Mouse (Mus musculus): ENCODE data around the gene BC067074.
A peak's percentile ranks its signal among the peaks of the same experiment; 100 is the strongest.
"Not testable (repeated sequence)": the region's sequence is repeated elsewhere in the genome, so short reads cannot be mapped to it uniquely, and the experiment has no call there.

BC067074 gene

DNA sequence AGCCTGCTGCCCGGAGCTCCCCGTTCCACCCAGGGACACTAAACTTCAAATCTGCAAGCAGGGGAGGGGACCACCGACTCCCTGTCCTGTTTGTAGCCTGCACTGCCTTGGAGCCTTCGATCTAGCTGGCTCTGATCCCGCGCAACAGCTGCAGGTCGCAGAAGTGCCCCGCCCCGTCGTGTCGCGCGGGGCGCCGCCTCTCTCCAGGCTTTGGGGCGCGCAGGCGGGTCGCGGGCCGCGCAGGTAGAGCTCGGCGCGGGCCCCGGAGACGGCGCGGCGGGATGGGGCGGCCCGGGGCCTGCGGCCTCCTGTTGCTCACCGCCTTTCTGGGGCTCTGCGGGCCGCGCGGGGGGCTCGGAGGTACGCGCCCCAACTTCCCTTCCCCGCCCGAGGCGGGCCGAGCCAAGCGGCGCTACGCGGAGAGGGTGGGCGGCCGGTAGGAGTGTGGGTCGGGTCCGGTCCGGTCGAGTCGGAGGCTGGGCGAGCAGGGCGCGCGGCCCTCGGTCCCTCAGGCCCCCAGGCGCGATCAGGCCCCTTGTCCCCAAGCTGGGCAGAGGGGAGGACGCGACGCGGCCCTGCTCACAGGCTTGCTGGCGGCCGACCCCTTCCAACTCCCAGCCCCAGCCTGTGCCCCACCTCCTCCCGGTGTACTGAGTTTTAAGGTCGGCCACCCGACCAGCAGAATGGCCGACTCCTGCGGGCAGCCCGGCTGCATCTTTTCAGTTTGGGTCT, at the start of gene BC067074:
TSS of gene BC067074 (plus strand) at position 185 of the 732 bp plus-strand sequence.
- no peak for DNase-seq (ENCODE audit: extremely low spot score, low read depth, low spot score)

GRCm38 (mm10) chr13:113245025-113245424, 47.9 kb upstream of the BC067074 start:
- DNase-seq (ENCODE audit: extremely low spot score, low read depth, low spot score), result no peak

DNA sequence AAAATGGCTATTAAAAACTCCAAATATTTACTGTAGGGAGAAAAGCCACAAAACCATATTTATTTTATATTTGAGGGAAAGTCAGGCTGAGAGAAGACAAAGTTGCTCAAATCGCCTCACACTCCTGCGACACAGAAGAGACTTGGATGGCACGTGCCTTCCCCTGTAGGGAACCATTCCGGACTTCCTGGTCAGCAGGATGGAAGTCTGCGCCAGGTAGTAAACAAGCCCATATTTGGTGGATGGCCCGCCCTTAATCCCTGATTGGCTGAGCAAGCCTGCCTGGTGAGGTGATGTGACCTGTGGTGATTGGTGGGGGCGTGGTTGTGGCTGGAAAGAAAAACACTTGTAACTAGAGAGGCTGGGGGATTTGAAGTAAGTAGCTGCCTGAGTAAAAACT, 40.4 kb upstream of the BC067074 start:
- DNase-seq (ENCODE audit: extremely low spot score, low read depth, low spot score), result not testable (repeated sequence)

GRCm38 (mm10) chr13:113256766-113257165, 36.2 kb upstream of the BC067074 start:
- DNase-seq (ENCODE audit: extremely low spot score, low read depth, low spot score), result no peak

DNA sequence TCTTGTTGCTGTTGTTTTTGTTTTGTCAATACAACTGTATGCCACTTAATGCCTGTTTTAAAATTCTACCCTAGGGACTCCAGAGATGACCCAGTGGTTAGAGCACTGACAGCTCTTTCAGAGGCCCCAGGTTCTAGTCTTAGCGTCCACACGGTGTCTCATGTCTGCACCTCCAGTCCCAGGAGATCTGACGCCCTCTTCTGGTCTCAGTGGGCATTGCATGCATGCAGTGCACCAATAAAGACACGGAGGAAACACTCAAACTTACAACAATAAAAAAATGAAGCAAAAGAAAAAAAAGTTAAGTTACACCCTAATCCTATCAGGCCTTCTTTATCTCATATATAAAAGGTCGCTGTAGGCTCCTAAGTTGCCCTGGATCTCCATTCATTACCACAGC, 35.8 kb upstream of the BC067074 start:
- no peak for DNase-seq (ENCODE audit: extremely low spot score, low read depth, low spot score)

DNA sequence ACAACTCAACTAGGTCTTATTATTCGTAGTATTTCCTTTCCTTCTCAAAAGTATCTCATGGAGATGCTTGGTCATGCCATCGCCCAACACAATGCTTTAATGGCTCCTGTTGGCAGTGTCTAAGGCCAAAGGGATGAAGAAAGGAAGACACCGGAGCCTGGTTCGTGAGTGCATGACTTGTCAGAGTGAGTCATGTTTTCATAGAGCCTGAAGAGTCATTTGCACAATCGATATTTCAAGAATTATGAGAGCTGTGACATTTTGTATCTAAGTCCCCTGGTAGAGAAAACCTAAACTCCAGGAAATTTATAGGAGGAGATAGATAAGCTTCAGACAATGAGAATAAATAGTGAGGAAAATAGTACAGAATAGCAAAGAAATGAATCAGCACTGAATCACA, 33.7 kb upstream of the BC067074 start:
- DNase-seq (ENCODE audit: extremely low spot score, low read depth, low spot score), result no peak

DNA sequence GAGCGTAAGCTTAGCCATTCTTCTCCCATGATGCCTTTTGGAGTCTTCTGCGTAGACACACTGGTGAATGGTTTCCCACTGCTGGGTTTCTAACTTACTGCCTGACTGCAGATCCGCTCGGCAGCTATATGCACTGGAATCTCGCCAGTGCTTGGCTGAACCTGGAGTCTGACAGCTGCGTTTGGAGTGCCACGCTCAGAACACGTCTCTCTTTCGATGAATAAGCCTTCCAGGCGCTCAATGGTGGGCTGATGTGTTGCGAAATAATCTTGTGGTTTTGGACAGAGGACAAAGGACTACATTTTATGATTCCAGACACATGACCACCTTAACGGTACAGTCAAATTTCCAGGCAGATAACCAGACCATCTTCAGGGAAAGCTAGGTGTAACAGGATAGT, 30.1 kb upstream of the BC067074 start:
- DNase-seq (ENCODE audit: extremely low spot score, low read depth, low spot score), result no peak

DNA sequence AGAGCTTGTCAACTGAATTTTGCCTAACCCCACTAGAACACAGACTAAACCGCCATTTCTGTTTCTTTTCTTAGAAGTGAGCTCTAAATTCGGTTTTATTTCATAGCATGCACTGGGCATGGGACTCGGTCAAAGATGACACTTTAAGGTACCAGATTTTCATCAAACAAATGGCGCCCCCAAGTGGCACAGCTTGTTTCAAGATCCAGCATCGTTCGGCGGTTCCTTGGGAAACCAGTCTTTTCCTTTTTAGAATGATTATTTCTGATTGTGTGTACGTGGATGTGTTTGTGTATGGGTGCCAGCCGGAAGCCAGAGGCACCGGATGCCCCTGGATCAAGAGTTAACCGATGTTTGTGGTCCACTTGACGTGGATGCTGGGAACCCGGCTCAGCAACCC, 27.7 kb upstream of the BC067074 start:
- DNase-seq (ENCODE audit: extremely low spot score, low read depth, low spot score), result no peak

DNA sequence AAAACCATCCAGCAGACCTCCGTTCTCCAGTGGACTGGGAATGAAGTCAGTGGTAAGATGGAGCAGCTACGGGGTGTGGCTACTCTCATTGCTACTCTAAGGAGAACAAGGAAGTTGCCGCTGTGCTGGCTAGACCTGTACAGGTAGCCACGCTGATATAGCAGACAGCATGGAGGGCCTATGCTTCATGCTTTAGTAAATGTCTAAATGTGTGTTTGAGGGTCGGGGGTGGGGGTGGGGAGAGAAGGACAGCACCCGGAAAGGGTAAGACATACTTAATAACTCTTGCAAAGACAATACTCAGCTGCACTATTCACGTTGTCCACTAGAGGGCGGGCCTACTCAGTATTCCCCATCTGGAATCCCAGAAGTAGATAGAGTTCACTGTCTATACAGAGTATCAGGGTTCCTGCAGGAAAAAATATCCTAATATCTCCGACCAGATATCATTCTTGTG, 26.4 kb upstream of the BC067074 start:
- peak; percentile 42 for DNase-seq (ENCODE audit: extremely low spot score, low read depth, low spot score)

DNA sequence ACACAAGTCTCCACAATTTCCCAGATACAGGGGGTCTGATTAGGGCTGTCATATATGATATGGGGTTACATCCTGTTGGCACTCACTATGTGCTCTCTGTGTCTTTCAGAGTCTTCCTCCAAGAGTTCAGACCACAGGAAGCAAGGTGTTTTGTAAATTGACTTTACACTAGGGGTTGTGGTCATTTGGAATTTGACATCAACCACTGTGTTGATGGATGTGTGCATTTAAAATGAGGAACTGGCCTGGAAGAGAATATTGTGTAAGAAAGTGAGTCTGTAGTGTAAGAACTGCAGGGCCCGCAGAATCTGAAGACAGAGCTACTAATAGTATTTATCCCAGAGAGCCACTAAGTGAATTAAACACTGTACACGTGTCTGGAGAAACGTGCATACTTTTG, 25.8 kb upstream of the BC067074 start:
- no peak for DNase-seq (ENCODE audit: extremely low spot score, low read depth, low spot score)

GRCm38 (mm10) chr13:113269777-113270776, 22.9 kb upstream of the BC067074 start:
- peak; percentile 70 for DNase-seq (ENCODE audit: extremely low spot score, low read depth, low spot score)

DNA sequence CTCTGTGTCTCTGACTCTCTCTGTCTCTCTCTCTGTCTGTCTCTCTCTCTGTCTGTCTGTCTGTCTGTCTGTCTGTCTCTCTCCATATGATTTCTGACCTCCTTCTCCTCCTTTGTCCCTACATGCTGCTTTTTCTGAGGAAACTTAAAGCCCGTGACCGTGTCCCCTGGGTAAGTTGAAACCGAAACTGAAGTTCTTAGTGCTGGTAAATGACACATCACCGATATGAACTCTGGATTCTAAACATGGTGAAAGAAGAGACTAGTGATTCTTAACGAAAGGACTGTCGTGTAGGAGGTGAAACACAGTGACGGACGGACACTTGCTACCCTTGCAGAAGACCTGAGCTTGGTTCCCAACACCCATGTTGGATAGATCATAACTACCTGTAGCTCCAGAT, 21.8 kb upstream of the BC067074 start:
- no peak for DNase-seq (ENCODE audit: extremely low spot score, low read depth, low spot score)

DNA sequence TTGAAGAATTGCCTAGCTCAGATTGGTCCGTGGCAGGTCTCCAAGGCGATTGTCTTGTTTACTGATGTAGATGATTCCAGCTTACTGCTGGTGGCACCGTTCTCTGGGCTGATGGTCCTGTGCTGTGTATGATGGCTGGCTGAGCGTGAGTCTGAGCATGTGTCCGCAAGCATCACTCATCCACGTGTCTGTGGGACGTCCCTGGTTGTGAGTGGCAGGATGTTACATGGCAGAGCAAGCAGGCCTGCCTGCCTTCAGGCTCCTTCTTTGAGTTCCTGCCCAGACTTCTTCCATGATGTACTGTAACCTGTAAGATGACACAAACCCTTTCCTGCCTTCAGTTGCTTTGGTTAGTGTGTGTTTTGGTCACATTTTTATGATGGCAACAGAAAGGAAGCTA, 5.8 kb upstream of the BC067074 start:
- DNase-seq (ENCODE audit: extremely low spot score, low read depth, low spot score), result no peak

- no peak for DNase-seq (ENCODE audit: extremely low spot score, low read depth, low spot score)
These were observed 4.5 kb upstream of the BC067074 start for GRCm38 (mm10) chr13:113288210-113289197.

DNA sequence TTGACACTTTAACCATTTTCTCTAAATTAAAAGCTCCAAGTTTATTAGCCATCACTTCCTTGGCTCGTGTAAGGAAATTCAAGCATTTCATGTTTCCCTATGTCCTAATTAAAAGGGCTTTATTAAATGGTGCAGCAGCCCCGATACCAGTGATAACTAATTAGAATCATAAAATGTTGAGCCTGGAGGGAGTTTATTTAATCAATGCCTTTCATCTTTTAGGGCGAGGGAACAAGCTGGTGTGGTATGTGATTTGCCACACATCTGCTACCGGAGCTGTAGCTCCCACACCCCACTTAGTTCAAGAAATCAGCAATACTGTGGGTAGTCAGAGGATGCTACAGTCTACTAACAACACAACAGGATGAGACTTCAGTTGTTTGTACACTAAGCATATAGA, 3.2 kb upstream of the BC067074 start:
- no peak for DNase-seq (ENCODE audit: extremely low spot score, low read depth, low spot score)

DNA sequence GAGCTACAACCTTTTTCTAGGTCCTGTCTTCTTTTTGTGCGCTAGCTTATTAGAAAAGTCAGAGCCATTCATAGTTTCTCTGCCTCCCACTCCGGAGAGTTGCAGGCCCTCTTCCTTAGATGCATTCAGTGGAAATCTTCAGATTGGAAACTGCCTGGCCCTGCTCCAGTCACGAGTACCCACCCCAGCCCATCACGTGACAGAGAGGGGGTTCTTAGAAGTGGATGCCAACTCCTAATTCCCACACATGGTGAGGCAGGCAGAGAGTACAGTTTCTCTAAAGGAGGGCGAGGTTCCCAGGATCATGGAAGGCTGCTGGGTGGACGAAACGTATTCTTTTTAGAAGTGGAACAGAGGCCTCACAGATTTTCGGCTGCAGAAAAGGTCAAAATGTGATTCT, 958 bp upstream of the BC067074 start:
- DNase-seq (ENCODE audit: extremely low spot score, low read depth, low spot score), result no peak

- no peak for DNase-seq (ENCODE audit: extremely low spot score, low read depth, low spot score)
These were observed 911 bp downstream of the BC067074 start for GRCm38 (mm10) chr13:113293707-113294432.

DNA sequence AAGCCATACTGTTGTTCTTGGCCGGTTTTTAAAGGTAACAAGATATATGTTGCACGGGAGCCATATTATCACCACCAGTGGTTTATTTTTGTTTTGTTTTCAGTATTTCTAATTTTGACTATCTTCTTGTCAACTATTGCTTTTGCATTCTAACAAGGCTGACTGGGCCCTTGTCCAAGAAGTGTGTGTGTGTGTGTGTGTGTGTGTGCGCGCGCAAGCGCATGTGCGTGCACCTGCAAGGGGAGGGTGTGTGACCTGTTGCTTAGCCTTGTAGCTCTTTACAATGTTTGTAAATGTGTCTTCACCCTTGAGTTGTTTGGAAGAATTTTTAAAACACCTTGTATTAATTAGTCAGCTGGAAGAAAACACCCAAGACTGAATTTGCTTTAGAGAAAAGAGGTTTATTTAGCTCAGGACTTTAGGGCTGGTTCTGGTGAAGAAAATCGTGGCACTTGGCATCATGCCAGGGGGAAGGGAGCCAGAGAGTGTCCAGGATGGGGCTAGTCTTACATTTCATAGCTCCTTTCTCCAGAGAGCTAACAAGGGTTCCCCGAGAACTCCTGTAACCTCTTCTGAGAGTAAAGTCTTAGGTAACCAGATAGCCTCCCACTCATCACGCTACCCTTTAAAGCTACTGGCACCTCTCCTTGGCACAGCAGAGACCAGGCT, 3.0 kb downstream of the BC067074 start:
- no peak for DNase-seq (ENCODE audit: extremely low spot score, low read depth, low spot score)

- DNase-seq (ENCODE audit: extremely low spot score, low read depth, low spot score), result no peak
These were observed 13.6 kb downstream of the BC067074 start for GRCm38 (mm10) chr13:113306581-113306980.

Data from hindlimb bud, embryonic 11.5 days (tissue).